Mouse (Mus musculus) liver, embryonic 16.5 days (tissue): ENCODE data around the gene Wdr60. TPM values are rescaled to one million over a fixed set of nuclear protein-coding genes. Genes with fewer than 3 reads are reported as not detected.

ENCODE experiments used
- microRNA-seq: library from miRNA; unstranded; fragments of <30 nt; microRNA quantifications from one replicate; pipeline ENCODE4, GENCODE M21; 2016
- polyA plus RNA-seq: library from polyadenylated mRNA; unstranded; fragments of >200 nt; fragmentation: Nextera tagmentation; extraction: Ambion mirVana; gene quantifications from 2 replicates; pipeline ENCODE4 v1.2.1, GENCODE M21; 2015

Wdr60 gene
- polyA plus RNA-seq, 1 experiment from 2014 or later = 3.0 TPM

Small RNA genes lying within 50 kb of the gene (microRNA-seq; reads per million reads assigned to microRNA genes)
- not detected for gene Gm23190

Other genes starting within 250 kb of the Wdr60 start
- gene Zfp386, start 215.3 kb downstream of the Wdr60 start, polyA plus RNA-seq = 5.3 TPM in 2 replicates
- 0.07 TPM in 2 replicates for gene Vipr2, start 185.3 kb downstream of the Wdr60 start, polyA plus RNA-seq
- gene Gm11027, start 12.4 kb upstream of the Wdr60 start, polyA plus RNA-seq = not detected in 2 replicates
- 9.4 TPM in 2 replicates for gene Esyt2, start 18.2 kb upstream of the Wdr60 start, polyA plus RNA-seq
- 42.9 and 46.0 TPM in 2 replicates for gene Ncapg2, start 142.4 kb upstream of the Wdr60 start, polyA plus RNA-seq
- gene Ptprn2, start 222.7 kb upstream of the Wdr60 start, polyA plus RNA-seq = 0.07 TPM in 1 of 2 replicates, not detected in the other